Mouse (Mus musculus): Measurements from ENCODE around the gene Npepps.
"Not testable (repeated sequence)": the region's sequence is repeated elsewhere in the genome, so short reads cannot be mapped to it uniquely, and the experiment has no call there.

The Npepps gene

GRCm38 (mm10) chr11:97296542-97296941, 16.1 kb upstream of the Npepps start:
- no peak for DNase-seq (ENCODE audit: low spot score in 2 of 2)

GRCm38 (mm10) chr11:97292731-97293130, 12.3 kb upstream of the Npepps start:
- no peak for DNase-seq (ENCODE audit: low spot score in 2 of 2)

- peak; percentile 63 to 72 for DNase-seq (ENCODE audit: low spot score in 2 of 2)
Observed at GRCm38 (mm10) chr11:97289276-97290230, 9.1 kb upstream of the Npepps start.

GRCm38 (mm10) chr11:97287643-97288042, 7.2 kb upstream of the Npepps start:
- DNase-seq (ENCODE audit: low spot score in 2 of 2) = no peak

- no peak for DNase-seq (ENCODE audit: low spot score in 2 of 2)
Observed at GRCm38 (mm10) chr11:97286973-97287372, 6.5 kb upstream of the Npepps start.

- DNase-seq (ENCODE audit: low spot score in 2 of 2) = no peak
Observed at GRCm38 (mm10) chr11:97285852-97286775, 5.7 kb upstream of the Npepps start.

- DNase-seq (ENCODE audit: low spot score in 2 of 2) = no peak
Observed at GRCm38 (mm10) chr11:97284854-97285253, 4.4 kb upstream of the Npepps start.

GRCm38 (mm10) chr11:97282179-97282578, 1.7 kb upstream of the Npepps start:
- DNase-seq (ENCODE audit: low spot score in 2 of 2) = no peak

- DNase-seq (ENCODE audit: low spot score in 2 of 2) = peak; percentile 77 to 78
Observed at GRCm38 (mm10) chr11:97279405-97280215, 828 bp downstream of the Npepps start.

- no peak for DNase-seq (ENCODE audit: low spot score in 2 of 2)
Observed at GRCm38 (mm10) chr11:97279040-97279404, 1.4 kb downstream of the Npepps start.

GRCm38 (mm10) chr11:97278456-97278855, 2.0 kb downstream of the Npepps start:
- DNase-seq (ENCODE audit: low spot score in 2 of 2) = no peak

GRCm38 (mm10) chr11:97277166-97277565, 3.3 kb downstream of the Npepps start:
- no peak for DNase-seq (ENCODE audit: low spot score in 2 of 2)

GRCm38 (mm10) chr11:97276019-97276418, 4.4 kb downstream of the Npepps start:
- DNase-seq (ENCODE audit: low spot score in 2 of 2) = no peak

GRCm38 (mm10) chr11:97275349-97275748, 5.1 kb downstream of the Npepps start:
- no peak for DNase-seq (ENCODE audit: low spot score in 2 of 2)

- not testable (repeated sequence) for DNase-seq (ENCODE audit: low spot score in 2 of 2)
Observed at GRCm38 (mm10) chr11:97274947-97275346, 5.5 kb downstream of the Npepps start.

- DNase-seq (ENCODE audit: low spot score in 2 of 2) = no peak
Observed at GRCm38 (mm10) chr11:97273613-97274012, 6.8 kb downstream of the Npepps start.

GRCm38 (mm10) chr11:97272835-97273234, 7.6 kb downstream of the Npepps start:
- no peak for DNase-seq (ENCODE audit: low spot score in 2 of 2)

GRCm38 (mm10) chr11:97270004-97270403, 10.4 kb downstream of the Npepps start:
- DNase-seq (ENCODE audit: low spot score in 2 of 2) = not testable (repeated sequence)

GRCm38 (mm10) chr11:97266544-97266943, 13.9 kb downstream of the Npepps start:
- DNase-seq (ENCODE audit: low spot score in 2 of 2) = not testable (repeated sequence)

- not testable (repeated sequence) for DNase-seq (ENCODE audit: low spot score in 2 of 2)
Observed at GRCm38 (mm10) chr11:97249649-97250048, 30.8 kb downstream of the Npepps start.

GRCm38 (mm10) chr11:97246510-97247159, 33.8 kb downstream of the Npepps start:
- no peak for DNase-seq (ENCODE audit: low spot score in 2 of 2)
